Mouse (Mus musculus) right cerebral cortex, postnatal 14 days (tissue): ENCODE measurements at regions not wholly inside any gene's neighbourhood (a gene's known extent, or its start where the extent isn't known, plus 50 kb on each side); places are given as distances from the start of the nearest gene placed in this dataset.

Experiments
- DNase-seq: peaks from one replicate; pipeline ENCODE4 v3.0.0; 2022

DNA sequence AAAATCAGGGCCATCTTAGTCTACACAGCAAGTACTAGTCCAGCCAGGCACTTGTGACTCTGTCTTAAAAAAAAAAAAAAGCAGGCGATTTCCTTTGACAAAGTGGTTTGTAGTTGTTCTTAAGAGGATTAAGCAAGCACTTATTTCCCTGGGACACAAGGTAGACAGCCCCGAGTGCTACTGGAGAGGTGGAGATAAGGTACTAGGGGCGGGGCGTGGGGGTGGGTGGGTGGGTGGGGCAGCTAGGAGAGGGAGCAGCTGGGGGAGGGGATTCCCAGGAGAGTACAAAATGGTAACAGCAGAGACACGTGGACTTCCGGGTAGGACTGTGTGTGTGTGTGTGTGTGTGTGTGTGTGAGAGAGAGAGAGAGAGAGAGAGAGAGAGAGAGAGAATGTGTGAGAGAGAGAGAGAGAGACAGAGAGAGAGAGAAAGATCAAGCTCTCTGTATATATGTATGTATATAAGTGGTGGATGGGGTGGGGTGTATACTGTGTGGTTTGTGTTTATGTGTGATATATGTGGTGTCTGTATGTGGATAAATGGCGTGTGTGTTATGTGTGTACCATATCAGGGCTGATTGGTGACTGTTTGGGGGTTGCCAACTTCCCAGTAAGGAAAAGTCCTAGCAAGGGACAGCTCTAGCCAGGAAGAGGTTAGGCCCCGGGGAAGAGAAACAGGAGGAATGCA lies 72.1 kb upstream of the Tle3 start:
- DNase-seq = no peak

DNA sequence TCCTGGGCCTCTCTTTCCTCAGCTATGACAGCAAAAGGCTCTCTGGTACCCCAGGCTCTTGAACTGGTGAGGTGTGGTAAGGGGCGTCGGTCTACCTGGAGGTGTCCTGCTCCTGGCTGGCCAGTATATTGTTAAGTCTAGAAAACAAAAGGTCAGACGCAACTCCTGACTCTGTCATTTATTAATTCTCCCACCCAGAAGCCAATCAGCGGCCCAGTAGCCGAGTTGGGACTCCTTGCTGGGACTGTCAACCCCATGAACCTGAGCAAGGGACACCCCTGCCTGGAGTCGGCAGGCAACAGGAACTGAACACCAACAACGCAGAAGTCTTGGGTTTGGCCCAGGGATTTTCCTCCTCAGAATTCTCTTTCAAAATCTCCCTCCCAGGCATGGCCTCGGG lies 71.1 kb upstream of the Tle3 start:
- DNase-seq = no peak

DNA sequence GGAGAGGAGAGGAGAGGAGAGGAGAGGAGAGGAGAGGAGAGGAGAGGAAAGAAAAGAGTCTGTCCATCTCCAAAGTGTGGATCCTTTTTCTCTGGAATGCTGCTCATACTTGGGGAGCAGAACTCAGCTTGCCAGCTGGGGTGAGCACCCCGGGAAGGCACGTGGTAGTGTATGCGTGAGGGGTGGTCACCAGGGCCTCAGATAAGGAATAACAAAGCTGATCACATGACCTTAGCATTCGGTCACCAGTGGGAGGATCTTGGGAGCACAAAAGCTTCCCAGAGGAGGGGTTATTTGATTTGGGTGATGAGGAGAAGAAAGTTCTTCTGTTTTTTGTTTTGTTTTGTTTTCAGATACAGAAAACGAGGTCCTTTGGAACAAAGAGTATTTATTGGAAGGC lies 69.4 kb upstream of the Tle3 start:
- DNase-seq = no peak

DNA sequence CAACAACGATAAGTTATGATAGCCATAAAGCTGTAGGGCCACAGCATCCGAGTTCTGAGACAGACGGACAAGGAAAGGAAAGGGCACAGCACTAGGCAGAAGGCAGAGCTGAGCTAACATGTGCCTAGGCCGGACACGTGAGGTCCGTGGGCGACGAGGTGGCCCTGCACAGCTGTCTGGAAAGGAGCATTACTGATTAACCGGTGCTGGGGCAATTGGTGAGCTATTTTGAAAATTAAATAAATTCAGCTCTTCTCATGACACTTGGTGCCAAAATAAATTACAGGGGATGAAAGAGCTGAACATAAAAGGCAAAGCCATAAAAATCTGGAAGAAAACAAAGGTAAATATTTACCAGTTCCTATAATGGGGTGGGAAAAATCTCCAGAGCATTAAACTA lies 65.9 kb upstream of the Tle3 start:
- DNase-seq = no peak

DNA sequence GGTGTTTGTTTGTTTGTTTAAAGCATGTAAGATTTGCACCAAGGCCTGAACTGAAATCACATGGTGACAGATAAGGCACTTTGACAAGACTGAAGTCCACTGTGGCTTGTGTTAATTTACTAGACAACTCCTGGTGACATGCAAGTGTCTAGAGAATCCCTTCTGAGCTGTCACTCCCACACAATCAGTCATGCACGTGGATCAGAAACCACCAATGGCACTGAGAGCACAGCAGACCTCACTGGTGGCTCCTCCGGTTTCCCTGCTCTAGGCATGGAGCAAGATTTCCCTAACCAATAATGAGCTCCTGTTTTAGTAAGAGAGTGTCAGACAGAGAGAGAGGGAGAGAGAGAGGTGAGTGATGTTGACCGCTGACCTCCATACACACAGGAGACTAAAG lies 63.1 kb upstream of the Tle3 start:
- DNase-seq = no peak

DNA sequence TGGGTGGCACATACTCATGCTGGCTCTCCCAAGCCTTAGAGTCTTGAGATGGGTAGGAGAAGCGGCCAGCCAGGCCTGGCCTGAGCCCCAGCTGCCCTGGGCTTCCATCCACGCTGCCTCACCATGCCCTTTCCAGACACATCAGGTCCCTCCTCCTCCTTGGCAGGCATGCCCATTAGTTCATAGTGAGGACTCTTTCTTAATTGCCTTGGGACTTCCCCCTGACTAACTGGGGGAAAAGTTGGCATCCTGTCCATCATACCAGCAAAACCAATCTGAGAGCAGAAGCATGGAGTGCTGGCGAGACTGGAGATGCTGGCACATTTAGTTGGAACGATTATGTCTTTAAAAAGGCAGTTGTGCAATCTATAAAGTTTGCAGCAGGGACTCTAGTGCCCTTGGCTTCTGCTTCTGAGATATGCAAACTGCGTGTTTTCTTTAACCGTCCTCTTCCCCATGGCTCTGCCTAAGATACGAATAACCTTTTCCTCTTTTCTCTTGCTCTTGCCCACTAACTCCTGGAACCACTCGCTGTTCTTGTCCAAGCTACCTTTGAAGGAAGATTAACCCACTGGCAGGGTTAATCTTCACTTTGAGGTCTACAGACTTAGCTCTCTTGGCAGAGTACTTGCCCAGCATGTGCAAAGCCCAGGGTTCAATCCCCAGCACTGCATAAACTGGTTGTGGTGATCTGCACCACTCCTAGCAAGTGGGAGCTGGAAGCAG lies 62.2 kb upstream of the Tle3 start:
- no peak for DNase-seq

DNA sequence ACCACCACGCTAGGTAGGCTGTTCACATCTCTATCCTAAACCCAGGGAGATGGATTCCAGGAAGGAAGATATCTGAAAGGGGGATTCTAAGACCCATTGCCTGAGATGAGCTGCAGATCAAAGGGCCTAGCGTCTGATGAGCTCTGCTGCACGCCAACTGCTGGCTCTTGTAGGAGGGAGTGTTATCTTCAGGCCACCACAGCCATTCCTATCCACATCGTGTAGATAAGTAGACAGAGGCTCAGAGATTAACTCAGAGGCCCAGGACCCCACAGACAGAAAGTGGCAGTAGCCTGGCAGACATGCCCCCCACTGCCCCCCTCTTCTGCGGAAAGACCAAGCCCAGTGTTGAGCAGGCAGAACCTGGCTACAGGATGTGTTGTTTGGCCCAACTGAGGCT lies 61.6 kb upstream of the Tle3 start:
- DNase-seq = no peak

DNA sequence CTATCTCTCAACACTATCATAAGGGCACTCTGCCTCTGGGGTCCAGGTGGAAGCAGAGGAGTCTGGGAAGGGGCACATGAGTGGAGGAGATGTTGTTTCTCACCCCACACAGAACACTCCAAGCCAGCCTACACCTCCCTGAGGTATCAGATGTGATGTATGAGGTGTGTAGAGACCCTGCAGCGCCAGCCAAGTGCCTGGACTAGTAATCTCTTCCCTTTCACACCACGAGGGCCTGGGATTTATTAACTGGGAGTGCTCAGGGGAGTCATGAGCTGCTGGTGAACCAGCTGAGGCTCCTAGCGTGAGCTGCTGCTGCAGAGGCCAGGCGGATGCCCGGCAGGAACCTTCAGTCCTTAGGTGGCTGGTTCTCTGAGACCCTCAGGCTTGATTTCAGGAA lies 60.6 kb upstream of the Tle3 start:
- DNase-seq = no peak

DNA sequence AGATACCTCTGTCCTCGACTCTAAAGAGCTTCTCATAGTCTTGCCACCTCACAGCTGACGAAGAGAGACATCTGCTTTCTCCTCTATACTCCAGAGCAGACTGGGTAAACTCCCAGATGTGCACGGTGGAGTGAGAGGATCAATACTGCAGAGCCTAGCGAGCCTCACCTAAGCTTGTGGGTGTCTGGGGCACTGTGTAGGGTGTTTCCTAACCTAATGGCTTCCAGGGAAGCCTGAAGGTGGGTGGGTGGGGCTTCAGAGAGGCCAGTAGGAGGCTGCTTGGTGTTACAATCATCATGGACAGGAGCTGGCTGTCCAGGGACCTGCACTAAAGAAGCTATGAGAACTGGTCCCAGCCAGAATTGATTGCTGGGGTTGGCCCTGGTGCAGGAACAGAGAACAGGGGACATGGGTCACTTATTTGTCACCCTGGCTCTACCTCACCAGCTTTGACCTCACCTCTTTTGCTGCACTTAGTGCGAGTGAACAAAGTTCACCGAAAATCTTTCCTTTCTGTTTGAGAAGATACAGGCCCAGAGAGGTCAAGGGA lies 57.5 kb upstream of the Tle3 start:
- DNase-seq = no peak

DNA sequence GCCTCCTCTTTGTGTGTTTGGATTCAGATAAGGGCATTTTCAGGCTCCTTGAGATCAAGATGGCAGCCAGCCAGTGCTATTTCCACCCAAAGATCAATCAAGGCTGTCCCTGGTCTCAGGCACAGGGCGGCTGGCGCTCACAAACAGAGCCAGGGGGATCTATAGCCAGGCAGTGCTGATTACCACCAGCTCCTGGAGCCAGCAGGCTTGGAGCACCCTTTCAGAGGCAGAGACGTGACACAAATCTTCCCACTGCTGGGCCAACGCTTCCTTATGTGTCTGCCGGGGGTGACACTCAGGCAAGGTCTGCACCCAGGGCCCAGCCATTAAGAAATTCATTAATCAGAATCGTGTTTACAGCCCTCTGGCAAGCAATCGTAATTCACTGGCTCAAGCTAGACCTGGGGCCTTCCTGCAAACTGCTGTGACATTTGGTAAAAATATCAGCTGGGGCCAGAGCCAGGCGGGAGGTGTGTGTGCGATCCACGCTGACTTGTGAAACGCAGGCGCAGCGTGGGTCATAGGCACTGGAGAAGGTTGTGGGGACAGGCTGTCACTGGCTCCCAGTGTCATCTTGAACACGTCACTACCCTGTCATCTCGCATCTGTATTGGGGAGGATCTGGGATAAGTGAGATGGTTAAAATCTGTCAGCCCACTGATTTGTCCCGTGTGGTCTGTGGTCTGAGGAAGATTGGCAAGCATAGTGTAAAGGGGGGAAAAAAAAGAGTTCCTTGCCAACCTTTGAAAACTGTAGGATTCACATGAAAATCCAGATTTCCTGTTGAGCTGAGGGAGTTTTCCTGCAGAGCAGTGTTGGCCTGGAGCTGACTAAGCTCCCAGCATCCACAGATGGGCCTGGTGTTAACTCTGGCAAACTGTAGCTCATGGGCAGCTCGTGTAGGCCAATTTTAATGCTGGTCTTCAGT lies 56.5 kb upstream of the Tle3 start:
- DNase-seq = no peak

DNA sequence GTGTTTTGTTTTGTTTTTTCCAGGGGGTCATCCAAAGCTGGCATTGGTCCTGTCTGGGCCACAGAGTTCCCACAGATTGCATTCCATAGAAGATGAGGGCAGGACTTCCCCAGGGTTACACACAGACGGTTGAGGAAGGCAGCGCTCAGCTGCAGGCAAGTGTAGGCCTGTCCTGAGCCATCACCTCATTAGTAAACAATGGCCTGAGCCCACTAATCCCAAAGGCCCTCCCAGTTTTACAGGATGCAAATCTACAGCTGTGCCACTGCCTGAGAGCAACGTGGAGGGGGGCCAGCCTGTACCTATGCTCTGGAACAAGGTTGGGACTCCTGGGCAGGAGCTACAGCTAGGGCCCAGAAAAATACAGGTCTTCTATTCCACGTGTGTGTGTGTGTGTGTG lies 55.7 kb upstream of the Tle3 start:
- no peak for DNase-seq

DNA sequence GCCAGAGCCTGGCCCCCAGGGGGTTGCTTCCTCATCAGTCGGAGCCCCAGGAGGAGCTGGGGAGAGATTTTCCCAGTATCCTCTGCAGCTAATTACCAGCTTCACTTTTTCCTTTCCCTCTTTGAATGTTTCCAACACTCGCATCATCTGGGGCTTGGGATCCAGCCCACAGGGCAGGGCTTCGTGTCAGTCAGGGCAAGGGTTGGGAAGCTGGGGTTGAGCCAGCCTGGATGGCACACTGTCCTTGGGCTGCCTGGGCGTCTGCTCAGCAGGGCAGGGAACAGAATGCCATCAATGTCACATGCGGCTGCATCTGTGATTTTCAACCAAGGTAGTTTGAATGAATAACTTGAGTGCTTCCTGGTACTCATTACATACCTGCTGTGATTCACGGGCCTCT lies 52.4 kb upstream of the Tle3 start:
- no peak for DNase-seq

DNA sequence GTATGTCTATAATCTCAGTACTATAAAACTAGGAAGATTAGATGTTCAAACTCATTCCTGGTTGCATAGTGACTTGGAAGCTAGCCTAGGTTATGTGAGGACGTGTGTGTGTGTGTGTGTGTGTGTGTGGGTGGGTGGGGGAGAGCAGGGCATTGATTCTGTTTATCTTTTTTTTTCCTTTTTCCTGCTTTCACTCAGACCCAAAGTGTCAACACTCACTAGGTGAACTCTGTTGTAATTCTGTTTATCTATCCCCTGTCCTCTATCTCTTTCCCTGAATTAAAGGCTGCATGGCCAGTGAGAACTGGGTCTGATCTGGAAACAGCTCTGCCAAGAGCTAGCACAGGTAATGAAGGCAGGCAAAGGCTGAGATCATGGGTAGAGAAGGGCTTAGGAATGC lies 50.9 kb upstream of the Tle3 start:
- DNase-seq = no peak

DNA sequence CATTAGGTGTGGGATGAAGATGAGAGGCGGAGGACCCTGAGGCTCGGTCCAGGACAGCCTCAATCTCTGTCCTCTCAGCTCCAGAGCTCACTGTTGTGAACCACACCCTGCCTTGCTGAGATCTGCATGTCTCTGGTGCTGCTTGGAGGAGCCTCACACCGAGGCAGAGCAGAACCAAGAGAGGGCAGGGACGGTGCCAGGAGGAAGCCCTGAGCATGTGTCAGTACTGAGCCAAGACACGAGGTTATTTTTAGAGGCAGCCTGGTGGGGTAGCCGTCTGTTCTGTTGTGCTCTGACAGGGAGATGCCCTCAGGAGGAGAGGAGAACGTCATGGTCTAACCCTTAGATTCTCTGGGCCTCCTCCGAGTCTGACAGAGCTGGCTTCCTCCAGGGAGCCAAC lies 50.3 kb upstream of the Tle3 start:
- DNase-seq = no peak

DNA sequence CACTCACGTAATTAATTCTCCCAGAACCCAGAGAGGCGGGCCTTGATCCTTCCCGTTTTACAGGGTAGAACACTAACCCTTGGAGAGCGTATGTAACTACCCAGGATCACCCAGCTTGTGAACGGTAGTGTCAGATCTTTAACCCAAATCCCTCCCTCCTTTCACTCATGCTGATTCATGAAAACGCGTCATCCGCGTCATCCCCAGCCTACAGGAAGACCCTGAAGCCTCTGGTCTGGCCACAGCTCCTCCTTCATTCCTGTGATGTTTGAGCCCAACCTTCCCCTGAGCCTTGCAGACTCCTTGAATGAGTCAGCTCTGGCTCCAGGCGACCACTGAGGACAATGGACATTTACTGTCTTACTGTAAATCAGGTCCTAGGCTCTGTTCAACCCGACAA lies 49.8 kb upstream of the Tle3 start:
- no peak for DNase-seq
